Mouse (Mus musculus) adrenal gland, adult 2 months (tissue): Measurements from ENCODE around the gene Nrm. TPM values are rescaled to one million over a fixed set of nuclear protein-coding genes. Genes with fewer than 3 reads are reported as not detected.

Experiments
- DNase-seq: peaks from one replicate; pipeline ENCODE4 v3.0.0; 2021
- microRNA-seq, 2 experiments: library from miRNA; unstranded; fragments of <30 nt; microRNA quantifications; one replicate each; pipeline ENCODE4 v1.2.0; 2021
- polyA plus RNA-seq: library from polyadenylated mRNA; depleted of rRNA; stranded (reverse); fragments of >200 nt; gene quantifications from 2 replicates; pipeline ENCODE4 v1.2.3, GENCODE M21; 2012; rRNA removed
- total RNA-seq, 2 experiments: library from RNA; stranded (reverse); gene quantifications; 2 replicates each; pipeline ENCODE4 v1.2.3; 2021

Gene Nrm
- total and polyA plus RNA-seq, 3 experiments: 3.3 to 11.7 (median 4.8) TPM

GRCm38 (mm10) chr17:35903992-35904355 is 42.9 kb downstream of the Nrm start:
- DNase-seq: no peak

- DNase-seq: no peak
Observed at GRCm38 (mm10) chr17:35905587-35905986, 44.5 kb downstream of the Nrm start.

- DNase-seq: no peak
Observed at GRCm38 (mm10) chr17:35907609-35908008, 46.5 kb downstream of the Nrm start.

- no peak for DNase-seq
Observed at GRCm38 (mm10) chr17:35909186-35909918, 48.2 kb downstream of the Nrm start.

GRCm38 (mm10) chr17:35909919-35910369 is 48.8 kb downstream of the Nrm start, which contains the start of gene Atat1:
Gene Atat1 (minus strand): TSS chr17:35910075.
- peak; percentile 95 for DNase-seq

GRCm38 (mm10) chr17:35914975-35915374 is 53.9 kb downstream of the Nrm start:
- no peak for DNase-seq

Small RNA genes within 50 kb of the gene (microRNA-seq; reads per million reads assigned to microRNA genes)
- gene Gm28033: 0.88 to 1.2 reads per million in 2 experiments

Other genes starting within 250 kb of the Nrm start
- not detected for gene Gm9573, start 234.7 kb upstream of the Nrm start, total RNA-seq
- gene Gm9573, start 234.7 kb upstream of the Nrm start, polyA plus RNA-seq: not detected in 2 replicates
- not detected for gene Mucl3, start 217.6 kb upstream of the Nrm start, total RNA-seq
- 0.18 TPM in 1 of 2 replicates, not detected in the other for gene Mucl3, start 217.6 kb upstream of the Nrm start, polyA plus RNA-seq
- 10 to 100 TPM; 36.4 to 38.6 TPM for gene Vars2, start 193.7 kb upstream of the Nrm start, total RNA-seq
- 75.5 and 77.3 TPM in 2 replicates for gene Vars2, start 193.7 kb upstream of the Nrm start, polyA plus RNA-seq
- gene Gtf2h4, start 187.6 kb upstream of the Nrm start, total RNA-seq: 10 to 100 TPM; 18.6 to 25.3 TPM
- gene Gtf2h4, start 187.6 kb upstream of the Nrm start, polyA plus RNA-seq: 22.5 and 23.4 TPM in 2 replicates
- gene Ddr1, start 156.7 kb upstream of the Nrm start, total RNA-seq: 10 to 100 TPM; 30.0 to 58.8 TPM
- 58.0 and 61.6 TPM in 2 replicates for gene Ddr1, start 156.7 kb upstream of the Nrm start, polyA plus RNA-seq
- 10 to 100 TPM in 1 of 2 experiments, 1 to 10 TPM in 1; 9.6 to 13.8 TPM for gene Ier3, start 39.6 kb upstream of the Nrm start, total RNA-seq
- gene Ier3, start 39.6 kb upstream of the Nrm start, polyA plus RNA-seq: 17.1 and 17.6 TPM in 2 replicates
- gene Flot1, start 38.1 kb upstream of the Nrm start, total RNA-seq: 10 to 100 TPM; 59.0 to 74.4 TPM
- gene Flot1, start 38.1 kb upstream of the Nrm start, polyA plus RNA-seq: 61.0 and 66.2 TPM in 2 replicates
- 100 to 1,000 TPM; 152 to 198 TPM for gene Tubb5, start 23.0 kb upstream of the Nrm start, total RNA-seq
- 137 and 156 TPM in 2 replicates for gene Tubb5, start 23.0 kb upstream of the Nrm start, polyA plus RNA-seq
- 10 to 100 TPM; 15.4 to 20.8 TPM for gene Mdc1, start 19.8 kb upstream of the Nrm start, total RNA-seq
- gene Mdc1, start 19.8 kb upstream of the Nrm start, polyA plus RNA-seq: 3.6 and 5.9 TPM in 2 replicates
- gene Ppp1r18, start 4.3 kb downstream of the Nrm start, total RNA-seq: 10 to 100 TPM; 27.3 to 42.6 TPM
- gene Ppp1r18, start 4.3 kb downstream of the Nrm start, polyA plus RNA-seq: 37.3 and 45.3 TPM in 2 replicates
- gene Dhx16, start 18.5 kb downstream of the Nrm start, total RNA-seq: 10 to 100 TPM; 40.5 to 46.2 TPM
- 42.6 and 46.1 TPM in 2 replicates for gene Dhx16, start 18.5 kb downstream of the Nrm start, polyA plus RNA-seq
- 10 to 100 TPM; 51.6 to 52.6 TPM for gene 2310061I04Rik, start 36.1 kb downstream of the Nrm start, total RNA-seq
- gene 2310061I04Rik, start 36.1 kb downstream of the Nrm start, polyA plus RNA-seq: 112 and 122 TPM in 2 replicates
- gene Atat1, start 48.8 kb downstream of the Nrm start, total RNA-seq: 10 to 100 TPM; 27.4 to 40.0 TPM
- 128 and 145 TPM in 2 replicates for gene Atat1, start 48.8 kb downstream of the Nrm start, polyA plus RNA-seq
- gene Mrps18b, start 55.1 kb downstream of the Nrm start, total RNA-seq: 100 to 1,000 TPM; 111 to 114 TPM
- gene Mrps18b, start 55.1 kb downstream of the Nrm start, polyA plus RNA-seq: 91.6 and 101 TPM in 2 replicates
- gene Ppp1r10, start 55.1 kb downstream of the Nrm start, total RNA-seq: 100 to 1,000 TPM in 1 of 2 experiments, 10 to 100 TPM in 1; 64.6 to 140 TPM
- gene Ppp1r10, start 55.1 kb downstream of the Nrm start, polyA plus RNA-seq: 24.7 and 32.8 TPM in 2 replicates
- gene Abcf1, start 108.4 kb downstream of the Nrm start, total RNA-seq: 10 to 100 TPM; 83.5 to 86.8 TPM
- gene Abcf1, start 108.4 kb downstream of the Nrm start, polyA plus RNA-seq: 66.0 and 78.9 TPM in 2 replicates
- 10 to 100 TPM; 38.1 to 53.1 TPM for gene Gnl1, start 118.5 kb downstream of the Nrm start, total RNA-seq
- 26.9 and 29.6 TPM in 2 replicates for gene Gnl1, start 118.5 kb downstream of the Nrm start, polyA plus RNA-seq
- gene Prr3, start 118.9 kb downstream of the Nrm start, total RNA-seq: 10 to 100 TPM; 19.5 to 19.8 TPM
- gene Prr3, start 118.9 kb downstream of the Nrm start, polyA plus RNA-seq: 19.1 and 20.6 TPM in 2 replicates
- gene H2-T24, start 159.2 kb downstream of the Nrm start, total RNA-seq: 1 to 10 TPM; 6.6 to 8.2 TPM
- 3.6 and 3.7 TPM in 2 replicates for gene H2-T24, start 159.2 kb downstream of the Nrm start, polyA plus RNA-seq
- gene H2-T23, start 171.5 kb downstream of the Nrm start, total RNA-seq: 10 to 100 TPM; 49.7 to 65.2 TPM
- 156 and 162 TPM in 2 replicates for gene H2-T23, start 171.5 kb downstream of the Nrm start, polyA plus RNA-seq
- gene H2-T22, start 181.4 kb downstream of the Nrm start, total RNA-seq: 10 to 100 TPM; 32.2 to 42.9 TPM
- 34.7 and 38.6 TPM in 2 replicates for gene H2-T22, start 181.4 kb downstream of the Nrm start, polyA plus RNA-seq
- under 1 TPM in 1 of 2 experiments, not detected in 1; 0.23 TPM for gene Gm6034, start 181.6 kb downstream of the Nrm start, total RNA-seq
- gene Gm6034, start 181.6 kb downstream of the Nrm start, polyA plus RNA-seq: 0.10 and 0.50 TPM in 2 replicates
- gene Gm11127, start 197.1 kb downstream of the Nrm start, total RNA-seq: 1 to 10 TPM; 4.4 to 8.2 TPM
- gene Gm11127, start 197.1 kb downstream of the Nrm start, polyA plus RNA-seq: not detected in 2 replicates